Mouse (Mus musculus) left cerebral cortex, adult 2 months (tissue): ENCODE measurements around the gene Pdia5. TPM values are rescaled to one million over a fixed set of nuclear protein-coding genes. Genes with fewer than 3 reads are reported as not detected.
A peak's percentile ranks its signal among the peaks of the same experiment; 100 is the strongest.

ENCODE experiments used
- DNase-seq, 2 experiments: peaks; one replicate each; pipeline ENCODE4 v3.0.0; 2021 to 2022; ENCODE audit warnings: low spot score in 2 of 2, mixed read lengths in 1 of 2; ENCODE audit errors: extremely low spot score in 1 of 2
- H3K27ac ChIP-seq: fragments of 200-600 bp; 2 replicates; pipeline ENCODE4 v1.8.1; 2022
- H3K4me3 ChIP-seq: fragments of 200-600 bp; 2 replicates; pipeline ENCODE4 v1.8.1; 2022
- CTCF ChIP-seq: fragments of 200-600 bp; IDR thresholded peaks from 2 replicates; pipeline ENCODE4 v1.8.1; 2022; ENCODE audit warnings: antibody characterized with exemption, mild to moderate bottlenecking, moderate library complexity
- intact Hi-C: fragments of 180-260 bp; cut with DNase I; formaldehyde crosslinking; loops from one replicate; pipeline ENCODE4 v1.15.1; 2025
- total RNA-seq, 2 experiments: library from RNA; stranded (reverse); gene quantifications; 2 replicates each; pipeline ENCODE4 v1.2.3; 2021

The Pdia5 gene
- total RNA-seq, 2 experiments from 2014 or later, result 3.4 to 4.6 TPM

- Histone ChIP-seq H3K27ac (no peak overlapping the region), H3K4me3 (no peak overlapping the region)
- no peak for TF ChIP-seq CTCF
- intact Hi-C loops, result no loop called here
- no peak for DNase-seq
These were observed 32.4 kb downstream of the Pdia5 start for GRCm38 (mm10) chr16:35458297-35458696.

GRCm38 (mm10) chr16:35457488-35457887 lies 33.2 kb downstream of the Pdia5 start:
- Histone ChIP-seq H3K4me3 (no peak overlapping the region), H3K27ac (no peak overlapping the region)
- TF ChIP-seq CTCF, result no peak
- no peak for DNase-seq
- intact Hi-C loops, result no loop called here

- DNase-seq, result no peak
- no peak overlapping the region for H3K4me3 ChIP-seq
- no peak overlapping the region for H3K27ac ChIP-seq
- no peak for TF ChIP-seq CTCF
- intact Hi-C loops, result no loop called here
These were observed 33.7 kb downstream of the Pdia5 start for GRCm38 (mm10) chr16:35457011-35457419.

GRCm38 (mm10) chr16:35456305-35456704 lies 34.4 kb downstream of the Pdia5 start:
- DNase-seq, result no peak
- no peak for TF ChIP-seq CTCF
- intact Hi-C loops, result no loop called here
- Histone ChIP-seq H3K27ac (no peak overlapping the region), H3K4me3 (no peak overlapping the region)

- Histone ChIP-seq H3K27ac (no peak overlapping the region), H3K4me3 (no peak overlapping the region)
- DNase-seq, result no peak
- intact Hi-C loops, result no loop called here
- no peak for TF ChIP-seq CTCF
These were observed 34.9 kb downstream of the Pdia5 start for GRCm38 (mm10) chr16:35455822-35456221.

- intact Hi-C loops, result no loop called here
- DNase-seq, result no peak
- H3K27ac ChIP-seq, result no peak overlapping the region
- no peak overlapping the region for H3K4me3 ChIP-seq
- no peak for TF ChIP-seq CTCF
These were observed 40.5 kb downstream of the Pdia5 start for GRCm38 (mm10) chr16:35450018-35450630.

GRCm38 (mm10) chr16:35442026-35442415 lies 48.7 kb downstream of the Pdia5 start:
- Histone ChIP-seq H3K27ac (no peak overlapping the region), H3K4me3 (no peak overlapping the region)
- no peak for DNase-seq
- intact Hi-C loops, result no loop called here
- no peak for TF ChIP-seq CTCF

- no peak for TF ChIP-seq CTCF
- H3K27ac ChIP-seq, result no peak overlapping the region
- intact Hi-C loops, result no loop called here
- H3K4me3 ChIP-seq, result no peak overlapping the region
- peak; percentile 51 to 78 for DNase-seq
These were observed 49.2 kb downstream of the Pdia5 start for GRCm38 (mm10) chr16:35441346-35442025.

- Histone ChIP-seq H3K4me3 (no peak overlapping the region), H3K27ac (no peak overlapping the region)
- TF ChIP-seq CTCF, result no peak
- intact Hi-C loops, result no loop called here
- no peak for DNase-seq
These were observed 51.6 kb downstream of the Pdia5 start for GRCm38 (mm10) chr16:35439046-35439445.

- TF ChIP-seq CTCF, result no peak
- Histone ChIP-seq H3K4me3 (no peak overlapping the region), H3K27ac (no peak overlapping the region)
- intact Hi-C loops, result no loop called here
- no peak for DNase-seq
These were observed 59.1 kb downstream of the Pdia5 start for GRCm38 (mm10) chr16:35431608-35432007.

- DNase-seq, result no peak
- no peak overlapping the region for H3K4me3 ChIP-seq
- H3K27ac ChIP-seq, result no peak overlapping the region
- intact Hi-C loops, result no loop called here
- TF ChIP-seq CTCF, result no peak
These were observed 65.7 kb downstream of the Pdia5 start for GRCm38 (mm10) chr16:35424926-35425325.

- intact Hi-C loops, result no loop called here
- no peak for DNase-seq
- no peak overlapping the region for H3K27ac ChIP-seq
- TF ChIP-seq CTCF, result no peak
- no peak overlapping the region for H3K4me3 ChIP-seq
These were observed 67.2 kb downstream of the Pdia5 start for GRCm38 (mm10) chr16:35423250-35424139.
